Mouse (Mus musculus) skeletal muscle tissue, postnatal 0 days (tissue): Measurements from ENCODE around the gene Brdt. TPM values are rescaled to one million over a fixed set of nuclear protein-coding genes. Genes with fewer than 3 reads are reported as not detected.

Experiments
- polyA plus RNA-seq: library from polyadenylated mRNA; unstranded; fragments of >200 nt; fragmentation: Nextera tagmentation; extraction: Ambion mirVana; gene quantifications from 2 replicates; pipeline ENCODE4 v1.2.1, GENCODE M21; 2015

The Brdt gene
- polyA plus RNA-seq = 2.2 and 2.5 TPM in 2 replicates

GRCm38 (mm10) chr5:107330916-107331421, at the start of gene Brdt:
Brdt (plus strand) TSS chr5:107331159.

GRCm38 (mm10) chr5:107289234-107289764, 41.7 kb upstream of the Brdt start, which contains the start of gene Tgfbr3:
Tgfbr3 (minus strand) TSS chr5:107289629.

GRCm38 (mm10) chr5:107402436-107402835, 71.5 kb downstream of the Brdt start, which contains the start of gene Ephx4:
Ephx4 (plus strand) TSS chr5:107402736.

GRCm38 (mm10) chr5:107431249-107431648, 100.3 kb downstream of the Brdt start, which contains the start of gene Lpcat2b:
Lpcat2b (plus strand) TSS chr5:107431549.

Other genes starting within 250 kb of the Brdt start
- gene Tgfbr3, start 41.5 kb upstream of the Brdt start, polyA plus RNA-seq = 19.2 and 20.0 TPM in 2 replicates
- 3.0 and 4.5 TPM in 2 replicates for gene Ephx4, start 71.6 kb downstream of the Brdt start, polyA plus RNA-seq
- gene Lpcat2b, start 100.4 kb downstream of the Brdt start, polyA plus RNA-seq = not detected in 2 replicates
- gene Btbd8, start 106.8 kb downstream of the Brdt start, polyA plus RNA-seq = 4.3 and 5.5 TPM in 2 replicates
- 0.14 and 0.35 TPM in 2 replicates for gene Gm42669, start 176.5 kb downstream of the Brdt start, polyA plus RNA-seq
- gene 1700028K03Rik, start 203.6 kb downstream of the Brdt start, polyA plus RNA-seq = 0.04 TPM in 1 of 2 replicates, not detected in the other